Mouse (Mus musculus) megakaryocyte, embryonic 14.5 days (primary cell): ENCODE measurements at regions not wholly inside any gene's neighbourhood (a gene's known extent, or its start where the extent isn't known, plus 50 kb on each side); places are given as distances from the start of the nearest gene placed in this dataset.

Source experiments
- H3K27me3 ChIP-seq: replicated peaks from 2 replicates; pipeline ENCODE3; 2012; ENCODE audit warnings: inconsistent platforms
- H3K36me3 ChIP-seq: replicated peaks from 2 replicates; pipeline ENCODE3; 2012; ENCODE audit warnings: low read length, inconsistent platforms, mixed read lengths
- H3K4me1 ChIP-seq: 2 replicates; pipeline ENCODE4 v1.6.1; 2012; ENCODE audit warnings: inconsistent platforms
- H3K4me3 ChIP-seq: replicated peaks from 2 replicates; pipeline ENCODE3; 2012; ENCODE audit warnings: moderate library complexity, mild to moderate bottlenecking, inconsistent platforms
- H3K9me3 ChIP-seq: 2 replicates; pipeline ENCODE4 v1.6.1; 2012; ENCODE audit warnings: inconsistent platforms
- FLI1 ChIP-seq: IDR thresholded peaks from 2 replicates; pipeline ENCODE4 v1.6.1; 2012; ENCODE audit warnings: low read length, inconsistent platforms, mixed read lengths
- GATA1 ChIP-seq: IDR thresholded peaks from 3 replicates; pipeline ENCODE4 v1.6.1; 2012; ENCODE audit warnings: mixed read lengths, low read length, inconsistent platforms, borderline replicate concordance

DNA sequence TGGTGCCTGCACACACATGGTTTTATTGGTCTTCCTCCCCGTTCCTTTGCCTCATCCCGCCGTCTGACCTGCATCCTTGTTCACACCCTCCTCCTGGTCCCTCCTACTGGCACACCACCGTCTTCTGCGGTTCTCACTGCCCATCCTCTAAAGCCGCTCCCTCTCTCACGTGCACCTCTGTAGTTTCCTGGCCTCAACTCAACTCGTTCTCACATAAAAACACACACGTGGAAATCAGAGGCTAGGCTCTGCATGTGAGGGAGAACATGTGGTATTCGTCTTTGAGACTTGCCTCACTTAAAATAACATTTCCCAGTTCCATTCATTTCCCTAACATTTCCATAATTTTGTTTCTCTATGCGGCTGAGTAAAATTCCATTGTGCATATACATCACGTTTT is 69.5 kb downstream of the Aldh8a1 start:
- Histone ChIP-seq H3K27me3 (peaks cover 8% of the 10 kb centered on the region), H3K36me3 (no peaks in the 10 kb centered on the region), H3K4me1 (no peaks in the 10 kb centered on the region), H3K9me3 (peaks cover 7% of the 10 kb centered on the region; the same call in 1 of the 2 replicates), H3K4me3 (no peak overlapping the region)
- TF ChIP-seq GATA1 (no peak), FLI1 (no peak)

DNA sequence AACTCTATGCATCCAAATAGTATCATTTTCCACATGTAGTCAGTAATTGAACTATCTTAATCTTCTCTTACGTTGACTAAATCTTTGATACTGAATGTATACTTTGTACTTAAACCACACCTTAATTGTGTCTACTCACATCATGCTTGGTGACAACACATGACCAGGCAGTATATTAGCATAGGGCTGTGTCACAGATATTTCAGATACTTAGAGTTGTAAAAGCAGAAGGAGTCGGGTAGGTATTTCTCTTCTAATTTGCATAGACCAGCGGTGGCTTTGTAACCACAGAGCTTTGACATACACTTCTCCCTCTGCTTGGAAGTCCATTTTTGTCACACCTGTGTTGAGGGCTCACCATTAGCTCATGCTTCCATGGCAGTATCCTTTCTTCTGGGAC is 71.0 kb downstream of the Aldh8a1 start:
- TF ChIP-seq FLI1 (no peak), GATA1 (no peak)
- Histone ChIP-seq H3K9me3 (peaks cover 7% of the 10 kb centered on the region; the same call in 1 of the 2 replicates), H3K4me1 (no peaks in the 10 kb centered on the region), H3K27me3 (peaks cover 8% of the 10 kb centered on the region), H3K36me3 (no peaks in the 10 kb centered on the region), H3K4me3 (no peak overlapping the region)

DNA sequence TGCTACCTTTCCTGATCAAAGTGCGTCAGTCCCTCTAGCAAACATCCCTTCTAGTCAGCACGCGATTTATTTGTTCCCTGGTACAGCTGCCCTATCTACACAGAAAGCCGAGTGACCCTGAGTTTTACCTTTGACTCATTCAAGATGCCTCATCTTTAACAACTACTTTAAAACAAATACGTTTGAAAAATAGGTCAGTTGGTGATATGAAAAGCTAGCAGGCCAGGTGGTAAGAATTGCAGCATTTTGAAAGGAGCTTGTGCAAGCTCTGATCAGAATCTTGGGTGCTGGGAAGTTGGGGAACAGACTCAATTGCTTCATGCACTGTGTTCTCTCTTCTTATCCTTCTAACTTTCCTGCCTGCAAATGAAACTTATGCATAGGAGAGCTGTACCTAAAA is 71.9 kb downstream of the Aldh8a1 start:
- TF ChIP-seq GATA1, result no peak
- no peak for TF ChIP-seq FLI1
- H3K27me3 ChIP-seq, result peaks cover 8% of the 10 kb centered on the region
- peaks cover 7% of the 10 kb centered on the region; the same call in 1 of the 2 replicates for H3K9me3 ChIP-seq
- no peaks in the 10 kb centered on the region for H3K4me1 ChIP-seq
- H3K4me3 ChIP-seq, result no peak overlapping the region
- no peaks in the 10 kb centered on the region for H3K36me3 ChIP-seq

DNA sequence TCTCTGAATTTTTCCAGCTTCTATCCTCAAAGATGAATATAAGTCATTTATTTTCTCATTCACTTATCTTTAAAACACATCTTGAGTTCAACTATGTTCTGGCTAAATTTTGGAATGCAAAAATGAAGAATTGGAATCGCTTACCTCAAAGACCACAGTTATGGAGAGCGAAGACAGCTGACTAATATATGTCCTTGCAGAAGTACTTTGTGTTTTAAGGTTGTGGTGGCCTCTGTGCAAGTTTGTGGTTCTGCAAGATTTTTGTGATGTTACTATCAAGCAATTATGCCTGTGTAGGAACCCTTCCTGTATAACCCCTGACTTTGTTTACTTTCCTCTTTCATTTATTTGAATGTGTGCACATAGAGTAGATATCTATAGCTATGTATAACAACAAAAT is 75.5 kb downstream of the Aldh8a1 start:
- H3K9me3 ChIP-seq, result peaks cover 7% of the 10 kb centered on the region; the same call in 1 of the 2 replicates
- TF ChIP-seq GATA1 (no peak), FLI1 (no peak)
- H3K36me3 ChIP-seq, result no peaks in the 10 kb centered on the region

DNA sequence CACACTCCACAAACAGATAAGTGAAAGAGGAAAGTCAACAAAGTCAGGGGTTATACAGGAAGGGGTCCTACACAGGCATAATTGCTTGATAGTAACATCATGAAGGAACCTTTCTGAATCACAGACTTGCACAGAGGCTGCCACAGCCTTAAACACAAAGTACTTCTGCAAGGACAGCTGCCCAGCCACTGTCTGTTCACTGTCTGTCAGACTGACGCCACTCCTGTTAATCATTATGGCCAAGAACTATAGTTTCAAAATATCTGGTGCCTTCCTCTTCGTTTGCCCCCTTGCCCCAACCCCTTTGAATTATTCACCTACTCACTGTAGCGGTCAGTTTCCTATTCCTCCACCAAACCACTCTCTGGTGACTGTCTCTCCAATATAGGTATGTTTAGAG is 76.4 kb downstream of the Aldh8a1 start:
- H3K4me3 ChIP-seq, result no peak overlapping the region
- TF ChIP-seq GATA1 (no peak), FLI1 (no peak)
- H3K4me1 ChIP-seq, result no peaks in the 10 kb centered on the region
- peaks cover 4% of the 10 kb centered on the region for H3K27me3 ChIP-seq
- H3K9me3 ChIP-seq, result peaks cover 7% of the 10 kb centered on the region; the same call in 1 of the 2 replicates
- H3K36me3 ChIP-seq, result no peaks in the 10 kb centered on the region

More for the DNA sequence above, 75.5 kb downstream of the Aldh8a1 start:
- Histone ChIP-seq H3K27me3 (peaks cover 5% of the 10 kb centered on the region), H3K4me3 (no peak overlapping the region), H3K4me1 (no peaks in the 10 kb centered on the region)

DNA sequence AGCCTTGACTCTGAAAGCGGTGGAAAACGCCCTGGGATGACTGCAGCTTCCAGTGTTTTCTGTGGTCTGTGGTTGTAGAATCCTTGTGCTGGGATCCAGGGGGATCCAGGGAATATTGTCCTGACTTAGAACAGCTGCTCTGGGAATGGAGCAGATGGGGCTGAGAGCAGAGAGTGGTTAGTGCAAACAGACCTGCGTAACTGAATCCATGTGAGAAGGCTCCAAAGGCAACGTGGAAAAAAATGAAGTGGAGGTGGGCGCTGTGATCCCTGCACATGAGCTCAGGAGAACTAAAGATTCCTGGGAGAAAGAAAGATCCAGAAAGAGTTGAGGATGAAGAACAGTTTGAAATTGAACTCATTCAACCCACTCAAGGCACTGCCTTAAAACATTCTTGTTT is 77.1 kb downstream of the Aldh8a1 start:
- peaks cover 7% of the 10 kb centered on the region; the same call in 1 of the 2 replicates for H3K9me3 ChIP-seq
- peaks cover 3% of the 10 kb centered on the region for H3K27me3 ChIP-seq
- TF ChIP-seq GATA1, result no peak
- TF ChIP-seq FLI1, result no peak
- no peaks in the 10 kb centered on the region for H3K36me3 ChIP-seq
- H3K4me3 ChIP-seq, result no peak overlapping the region
- H3K4me1 ChIP-seq, result no peaks in the 10 kb centered on the region

DNA sequence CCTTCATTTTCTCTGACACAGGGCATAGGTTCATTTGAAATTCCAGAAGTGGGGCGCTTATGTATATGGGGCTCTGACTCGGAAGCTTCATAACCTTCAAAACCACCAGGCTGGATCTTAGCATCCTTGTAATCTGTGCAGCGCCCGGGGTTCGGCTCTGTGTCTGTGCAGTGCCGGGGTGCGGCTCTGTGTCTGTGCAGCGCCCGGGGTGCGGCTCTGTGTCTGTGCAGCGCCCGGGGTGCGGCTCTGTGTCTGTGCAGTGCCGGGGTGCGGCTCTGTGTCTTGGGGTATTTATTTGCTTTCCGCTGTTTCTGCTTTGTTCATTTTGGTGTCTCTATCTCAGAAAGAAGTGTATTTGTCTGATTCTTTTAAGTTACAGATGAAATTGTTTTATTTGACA is 77.7 kb downstream of the Aldh8a1 start:
- Histone ChIP-seq H3K36me3 (no peaks in the 10 kb centered on the region), H3K4me1 (no peaks in the 10 kb centered on the region), H3K27me3 (peaks cover under 1% of the 10 kb centered on the region), H3K9me3 (peaks cover 7% of the 10 kb centered on the region; the same call in 1 of the 2 replicates), H3K4me3 (no peak overlapping the region)
- no peak for TF ChIP-seq FLI1
- no peak for TF ChIP-seq GATA1

DNA sequence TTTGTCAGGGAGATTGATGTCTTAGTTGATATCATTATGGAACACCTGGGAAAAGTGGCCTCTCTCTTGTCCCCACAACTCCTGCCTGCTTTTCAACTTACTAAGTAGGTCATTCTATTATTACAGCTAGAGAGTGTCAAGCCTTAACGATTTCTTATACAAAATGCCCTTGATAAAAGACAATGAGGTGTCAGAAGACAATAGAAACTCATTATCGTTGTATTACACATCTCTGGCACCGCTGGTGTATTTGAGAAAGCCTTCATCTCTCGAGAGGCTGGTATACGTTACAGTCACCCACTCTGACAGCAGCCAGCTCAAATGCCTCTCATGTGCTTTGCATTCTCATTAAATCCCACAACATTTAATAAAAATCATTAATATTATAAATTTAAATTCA is 78.8 kb downstream of the Aldh8a1 start:
- Histone ChIP-seq H3K4me1 (no peaks in the 10 kb centered on the region), H3K9me3 (peaks cover 7% of the 10 kb centered on the region; the same call in 1 of the 2 replicates), H3K36me3 (no peaks in the 10 kb centered on the region), H3K27me3 (peaks cover 1% of the 10 kb centered on the region), H3K4me3 (no peak overlapping the region)
- TF ChIP-seq GATA1, result no peak
- TF ChIP-seq FLI1, result no peak

DNA sequence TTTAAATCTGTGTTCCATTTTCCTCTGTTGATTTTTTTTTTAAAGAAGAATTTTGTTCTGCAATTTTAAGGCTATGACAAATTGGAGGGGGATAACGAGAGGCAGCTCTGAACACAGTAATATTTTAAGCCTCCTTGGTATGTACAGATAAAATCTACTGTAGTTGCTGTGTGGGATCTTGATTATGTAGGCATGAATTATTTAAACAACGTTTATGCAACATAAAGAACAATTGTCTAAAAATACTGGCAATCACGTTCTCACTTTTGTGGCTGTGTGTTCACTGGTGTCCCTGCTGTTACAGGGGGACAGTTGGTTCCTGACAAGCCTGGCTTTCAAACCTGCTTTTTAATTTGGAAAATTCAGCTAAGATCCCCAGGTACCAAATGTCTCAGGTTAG is 79.3 kb downstream of the Aldh8a1 start:
- TF ChIP-seq GATA1 (no peak), FLI1 (no peak)
- Histone ChIP-seq H3K4me3 (no peak overlapping the region), H3K4me1 (no peaks in the 10 kb centered on the region), H3K9me3 (peaks cover 3% of the 10 kb centered on the region; the same call in 1 of the 2 replicates), H3K27me3 (peaks cover 4% of the 10 kb centered on the region), H3K36me3 (no peaks in the 10 kb centered on the region)

DNA sequence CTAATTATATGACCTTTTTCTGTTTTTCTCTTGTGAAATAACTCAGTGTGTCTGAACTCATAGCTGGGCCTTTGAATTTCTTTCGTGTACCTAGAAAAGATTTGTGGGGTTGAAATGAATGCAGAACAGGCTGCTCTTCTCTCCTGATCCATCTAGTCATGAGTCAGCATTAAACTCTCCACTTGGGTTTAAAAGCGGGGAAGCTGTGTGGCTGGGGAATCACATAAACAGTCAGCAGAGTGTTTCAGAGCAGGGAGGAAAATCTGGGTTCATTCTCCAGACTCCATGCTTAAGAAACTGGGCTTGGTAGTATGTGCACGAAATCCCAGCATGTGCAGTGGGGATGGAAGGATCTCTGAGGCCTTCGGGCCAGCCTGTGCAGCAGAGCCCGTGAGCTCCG is 79.9 kb downstream of the Aldh8a1 start:
- Histone ChIP-seq H3K27me3 (peaks cover 5% of the 10 kb centered on the region), H3K9me3 (no peaks in the 10 kb centered on the region), H3K36me3 (no peaks in the 10 kb centered on the region), H3K4me1 (no peaks in the 10 kb centered on the region), H3K4me3 (no peak overlapping the region)
- no peak for TF ChIP-seq FLI1
- no peak for TF ChIP-seq GATA1

DNA sequence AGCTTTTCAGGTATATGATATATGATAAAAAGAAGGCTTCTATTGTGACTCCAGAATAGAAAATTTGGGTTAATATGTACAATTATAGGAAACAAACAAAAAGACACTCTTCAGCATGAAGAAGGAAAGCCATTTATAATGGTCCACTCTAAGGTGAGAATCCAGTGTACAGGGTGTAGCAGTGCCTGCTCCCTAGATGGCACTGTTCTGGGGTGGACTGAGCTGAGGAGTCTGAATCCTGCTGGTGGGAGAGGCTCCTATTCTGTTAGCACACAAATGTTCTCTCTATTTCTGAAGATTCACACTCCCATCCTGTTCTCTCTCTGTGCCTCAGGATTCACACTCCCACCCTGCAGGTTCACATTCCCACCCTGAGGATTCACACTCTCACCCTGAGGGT is 81.5 kb downstream of the Aldh8a1 start:
- Histone ChIP-seq H3K36me3 (no peaks in the 10 kb centered on the region), H3K27me3 (peaks cover 12% of the 10 kb centered on the region), H3K4me1 (no peaks in the 10 kb centered on the region), H3K4me3 (no peak overlapping the region), H3K9me3 (no peaks in the 10 kb centered on the region)
- TF ChIP-seq GATA1 (no peak), FLI1 (no peak)
